Mouse (Mus musculus) liver, embryonic 14.5 days (tissue): ENCODE results near the gene Fgl2.
"Not testable (repeated sequence)": the region's sequence is repeated elsewhere in the genome, so short reads cannot be mapped to it uniquely, and the experiment has no call there.

ENCODE experiments used
- CTCF ChIP-seq: IDR thresholded peaks from 2 replicates; pipeline ENCODE4 v1.5.1; 2016; ENCODE audit warnings: antibody characterized with exemption, low read depth, control low read depth
- EP300 ChIP-seq: IDR thresholded peaks from 2 replicates; pipeline ENCODE4 v1.6.1; 2016; ENCODE audit warnings: antibody characterized with exemption, low read depth

- TF ChIP-seq EP300, CTCF: not testable (repeated sequence)
Measured at GRCm38 (mm10) chr5:21342265-21342664, 30.2 kb upstream of the Fgl2 start.
